Mouse (Mus musculus) hindbrain, embryonic 10.5 days (tissue): ENCODE measurements around the gene Cd180. TPM values are rescaled to one million over a fixed set of nuclear protein-coding genes. Genes with fewer than 3 reads are reported as not detected.
"Not testable (repeated sequence)": the region's sequence is repeated elsewhere in the genome, so short reads cannot be mapped to it uniquely, and the experiment has no call there.

Experiments used
- DNase-seq: peaks from one replicate; pipeline ENCODE4 v3.0.0-alpha.2; 2017; ENCODE audit warnings: low spot score
- H3K27ac ChIP-seq: fragments of 300-500 bp; sonication (generic); 2 replicates; pipeline ENCODE4 v1.5.1; 2016; ENCODE audit warnings: mild to moderate bottlenecking, moderate library complexity
- H3K27me3 ChIP-seq: fragments of 300-500 bp; sonication (generic); 2 replicates; pipeline ENCODE4 v1.6.1; 2016; ENCODE audit warnings: mild to moderate bottlenecking; ENCODE audit not compliant: poor library complexity, insufficient read depth, severe bottlenecking
- H3K36me3 ChIP-seq: fragments of 300-500 bp; sonication (generic); 2 replicates; pipeline ENCODE4 v1.6.1; 2016; ENCODE audit warnings: mild to moderate bottlenecking, moderate library complexity
- H3K4me1 ChIP-seq: fragments of 300-500 bp; sonication (generic); replicated peaks from 2 replicates; pipeline ENCODE4 v1.6.1; 2016; ENCODE audit warnings: mild to moderate bottlenecking
- H3K4me3 ChIP-seq: fragments of 300-500 bp; sonication (generic); 2 replicates; pipeline ENCODE4 v1.5.1; 2016; ENCODE audit warnings: mild to moderate bottlenecking, moderate library complexity
- H3K9me3 ChIP-seq: fragments of 300-500 bp; sonication (generic); 2 replicates; pipeline ENCODE4 v1.6.1; 2016; ENCODE audit warnings: mild to moderate bottlenecking, moderate library complexity
- WGBS: fragments of 180-500 bp; shearing (Covaris S2); methylation state at CpG from one replicate; pipeline ENCODE4 v1.1.7; 2016; 5-methylcytosine and 5-hydroxymethylcytosine counted together
- polyA plus RNA-seq: library from polyadenylated mRNA; unstranded; fragments of >200 nt; fragmentation: Nextera tagmentation; extraction: Ambion mirVana; gene quantifications from 2 replicates; pipeline ENCODE4 v1.2.1, GENCODE M21; 2016

Gene Cd180
- polyA plus RNA-seq, 1 experiment from 2014 or later = 0.38 TPM

GRCm38 (mm10) chr13:102726876-102727275 lies 33.5 kb downstream of the Cd180 start:
- 90% methylated on average over 1 of the region's 1 CpGs for WGBS
- H3K27me3 ChIP-seq = no peaks in the 10 kb centered on the region
- no peak overlapping the region for H3K27ac ChIP-seq
- DNase-seq = no peak
- no peaks in the 10 kb centered on the region for H3K9me3 ChIP-seq
- no peak overlapping the region for H3K4me3 ChIP-seq
- H3K36me3 ChIP-seq = no peaks in the 10 kb centered on the region
- no peaks in the 10 kb centered on the region for H3K4me1 ChIP-seq

GRCm38 (mm10) chr13:102728035-102728434 lies 34.7 kb downstream of the Cd180 start:
- H3K27me3 ChIP-seq = no peaks in the 10 kb centered on the region
- no peaks in the 10 kb centered on the region for H3K4me1 ChIP-seq
- no peak overlapping the region for H3K27ac ChIP-seq
- no peaks in the 10 kb centered on the region for H3K9me3 ChIP-seq
- no peak overlapping the region for H3K4me3 ChIP-seq
- 82% methylated on average over 3 of the region's 3 CpGs for WGBS
- no peaks in the 10 kb centered on the region for H3K36me3 ChIP-seq
- DNase-seq = no peak

- not testable (repeated sequence) for H3K4me1 ChIP-seq, H3K4me3 ChIP-seq, H3K9me3 ChIP-seq, DNase-seq, H3K27ac ChIP-seq, H3K36me3 ChIP-seq, H3K27me3 ChIP-seq
- WGBS = 69% methylated on average over 7 of the region's 7 CpGs
Observed at GRCm38 (mm10) chr13:102728951-102729350, 35.6 kb downstream of the Cd180 start.

- no peaks in the 10 kb centered on the region for H3K4me1 ChIP-seq
- 87% methylated on average over 2 of the region's 2 CpGs for WGBS
- no peak for DNase-seq
Observed at GRCm38 (mm10) chr13:102733063-102733462, 39.7 kb downstream of the Cd180 start.

GRCm38 (mm10) chr13:102737811-102738210 lies 44.5 kb downstream of the Cd180 start:
- H3K4me1 ChIP-seq = no peaks in the 10 kb centered on the region
- H3K4me3 ChIP-seq = no peak overlapping the region
- no peak for DNase-seq
- H3K9me3 ChIP-seq = no peaks in the 10 kb centered on the region
- WGBS = 90% methylated on average over 7 of the region's 7 CpGs
- H3K27ac ChIP-seq = no peak overlapping the region
- no peaks in the 10 kb centered on the region for H3K27me3 ChIP-seq
- peaks cover 80% of the 10 kb centered on the region for H3K36me3 ChIP-seq

More at GRCm38 (mm10) chr13:102733063-102733462, 39.7 kb downstream of the Cd180 start:
- Histone ChIP-seq H3K4me3 (no peak overlapping the region), H3K27ac (no peak overlapping the region), H3K27me3 (no peaks in the 10 kb centered on the region), H3K36me3 (peaks cover 40% of the 10 kb centered on the region), H3K9me3 (no peaks in the 10 kb centered on the region)

GRCm38 (mm10) chr13:102739720-102740535 lies 46.6 kb downstream of the Cd180 start:
- H3K36me3 ChIP-seq = peaks cover 72% of the 10 kb centered on the region
- no peak overlapping the region for H3K27ac ChIP-seq
- no peaks in the 10 kb centered on the region for H3K27me3 ChIP-seq
- no peak for DNase-seq
- WGBS = 92% methylated on average over 13 of the region's 13 CpGs
- no peak overlapping the region for H3K4me3 ChIP-seq
- H3K4me1 ChIP-seq = no peaks in the 10 kb centered on the region
- no peaks in the 10 kb centered on the region for H3K9me3 ChIP-seq

GRCm38 (mm10) chr13:102744481-102745269 lies 51.3 kb downstream of the Cd180 start:
- Histone ChIP-seq H3K36me3 (peaks cover 50% of the 10 kb centered on the region), H3K27me3 (no peaks in the 10 kb centered on the region), H3K4me3 (no peak overlapping the region), H3K4me1 (no peaks in the 10 kb centered on the region), H3K9me3 (no peaks in the 10 kb centered on the region), H3K27ac (no peak overlapping the region)
- 67% methylated on average over 9 of the region's 9 CpGs for WGBS
- DNase-seq = peak; percentile 52

- Histone ChIP-seq H3K27me3 (no peaks in the 10 kb centered on the region), H3K4me1 (no peaks in the 10 kb centered on the region), H3K36me3 (peaks cover 51% of the 10 kb centered on the region), H3K9me3 (no peaks in the 10 kb centered on the region), H3K4me3 (no peak overlapping the region), H3K27ac (no peak overlapping the region)
- no peak for DNase-seq
- 94% methylated on average over 3 of the region's 3 CpGs for WGBS
Observed at GRCm38 (mm10) chr13:102745270-102745600, 51.9 kb downstream of the Cd180 start.

- 88% methylated on average over 9 of the region's 9 CpGs for WGBS
- peaks cover 51% of the 10 kb centered on the region for H3K36me3 ChIP-seq
- no peak for DNase-seq
Observed at GRCm38 (mm10) chr13:102745626-102746342, 52.4 kb downstream of the Cd180 start.

GRCm38 (mm10) chr13:102746803-102747561 lies 53.6 kb downstream of the Cd180 start:
- WGBS = 94% methylated on average over 17 of the region's 17 CpGs

More at GRCm38 (mm10) chr13:102745626-102746342, 52.4 kb downstream of the Cd180 start:
- no peak overlapping the region for H3K4me3 ChIP-seq
- no peak overlapping the region for H3K27ac ChIP-seq
- no peaks in the 10 kb centered on the region for H3K9me3 ChIP-seq
- H3K4me1 ChIP-seq = no peaks in the 10 kb centered on the region
- H3K27me3 ChIP-seq = no peaks in the 10 kb centered on the region

GRCm38 (mm10) chr13:102749194-102749593 lies 55.8 kb downstream of the Cd180 start:
- WGBS = 72% methylated on average over 6 of the region's 6 CpGs
- Histone ChIP-seq H3K9me3 (no peaks in the 10 kb centered on the region), H3K4me3 (no peak overlapping the region), H3K36me3 (peaks cover 53% of the 10 kb centered on the region), H3K4me1 (0 out of 2 replicates have a peak, but pooled peaks cover 2% of the 10 kb centered on the region), H3K27me3 (no peaks in the 10 kb centered on the region), H3K27ac (no peak overlapping the region)
- DNase-seq = no peak

More at GRCm38 (mm10) chr13:102746803-102747561, 53.6 kb downstream of the Cd180 start:
- Histone ChIP-seq H3K27ac (no peak overlapping the region), H3K4me3 (no peak overlapping the region), H3K36me3 (peaks cover 48% of the 10 kb centered on the region), H3K27me3 (no peaks in the 10 kb centered on the region), H3K9me3 (no peaks in the 10 kb centered on the region), H3K4me1 (no peaks in the 10 kb centered on the region)
- DNase-seq = no peak

GRCm38 (mm10) chr13:102749891-102750290 lies 56.5 kb downstream of the Cd180 start:
- Histone ChIP-seq H3K4me3 (no peak overlapping the region), H3K4me1 (0 out of 2 replicates have a peak, but pooled peaks cover 2% of the 10 kb centered on the region), H3K27me3 (no peaks in the 10 kb centered on the region), H3K36me3 (peaks cover 54% of the 10 kb centered on the region), H3K27ac (no peak overlapping the region), H3K9me3 (no peaks in the 10 kb centered on the region)
- 87% methylated on average over 10 of the region's 10 CpGs for WGBS
- no peak for DNase-seq
